Mouse (Mus musculus): ENCODE data around the gene Rere.

DNA sequence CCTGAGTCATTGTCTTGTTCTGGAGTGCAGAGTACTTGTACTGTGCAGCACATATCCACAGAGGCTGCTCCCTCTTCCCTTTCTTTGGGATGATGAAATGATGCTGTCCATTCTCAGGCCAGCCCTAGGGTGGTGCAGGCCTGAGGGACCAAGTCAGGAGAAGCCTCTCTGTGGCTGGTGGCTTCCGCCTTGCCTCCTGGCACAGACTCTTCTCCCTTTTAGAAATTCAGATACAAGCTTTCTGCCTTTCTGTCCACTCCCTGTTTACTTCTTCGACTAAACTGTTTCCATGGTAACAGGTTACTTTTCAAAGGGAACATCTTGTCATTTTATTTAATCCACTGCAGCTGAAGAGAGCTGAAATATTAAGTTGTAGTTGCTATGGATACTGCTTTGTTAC lies 214.1 kb downstream of the Rere start:
- no peak for TF ChIP-seq TAL1 (IDR thresholded peaks at IDR 0.05; ENCODE audit: low read length)
- TF ChIP-seq GATA1 (IDR thresholded peaks at IDR 0.05; ENCODE audit: low read length), result no peak

All from erythroblast, embryonic 14.5 days (primary cell).